Mouse (Mus musculus): ENCODE results near the gene Sf1.

Gene Sf1

DNA sequence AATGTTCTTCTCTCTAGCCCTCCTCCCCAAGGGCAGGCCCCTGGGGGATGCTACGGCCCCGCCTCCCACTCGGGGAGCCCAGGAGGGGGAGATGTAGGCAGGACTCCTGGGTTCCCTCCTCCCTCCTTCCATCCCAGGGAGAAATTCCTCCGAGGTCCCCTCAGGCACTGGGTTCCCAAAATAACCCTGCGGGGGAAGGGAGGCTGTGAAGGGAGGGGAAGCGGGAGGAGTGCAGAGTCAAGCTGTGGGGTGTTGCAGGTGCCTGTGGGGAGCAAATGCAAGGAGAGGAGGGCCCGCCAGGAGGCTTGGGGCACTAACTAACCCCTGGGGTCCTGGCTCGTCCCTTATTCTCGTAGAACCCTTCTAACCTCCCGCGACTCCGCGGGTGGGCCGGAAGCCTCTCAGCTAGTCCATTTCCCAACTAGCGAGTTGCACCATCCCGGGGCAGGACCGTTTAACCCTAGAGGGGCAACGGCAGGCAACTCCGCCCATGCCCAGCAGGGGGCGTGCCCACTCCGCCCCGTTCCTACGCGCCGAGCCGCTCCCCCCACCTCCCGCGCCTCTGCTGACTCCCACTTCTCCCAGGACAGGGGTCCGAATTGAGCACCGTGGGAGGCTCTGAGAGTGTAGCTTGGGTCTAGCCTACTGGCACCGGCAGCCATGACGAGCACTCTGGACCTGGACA, 37.8 kb downstream of the Sf1 start:
- TF ChIP-seq POU5F1 (IDR thresholded peaks at IDR 0.05; ENCODE audit: borderline replicate concordance, low read length) = no peak
- peak; percentile 27 for TF ChIP-seq CTCF (conservative IDR thresholded peaks at IDR 0.05; ENCODE audit: low read length)
- H3K36me3 ChIP-seq (ENCODE audit: insufficient read depth, low read length) = peaks cover 27% of the 10 kb centered on the region
- H3K9me3 ChIP-seq (ENCODE audit: low read length) = no peaks in the 10 kb centered on the region
- H3K4me1 ChIP-seq (replicated peaks; ENCODE audit: low read depth, low read length) = peaks cover 88% of the 10 kb centered on the region
- H3K4me3 ChIP-seq (replicated peaks; ENCODE audit: low read length) = peak overlapping the region; percentile 87
- H3K27me3 ChIP-seq (ENCODE audit: insufficient read depth, low read length) = peaks cover 46% of the 10 kb centered on the region

DNA sequence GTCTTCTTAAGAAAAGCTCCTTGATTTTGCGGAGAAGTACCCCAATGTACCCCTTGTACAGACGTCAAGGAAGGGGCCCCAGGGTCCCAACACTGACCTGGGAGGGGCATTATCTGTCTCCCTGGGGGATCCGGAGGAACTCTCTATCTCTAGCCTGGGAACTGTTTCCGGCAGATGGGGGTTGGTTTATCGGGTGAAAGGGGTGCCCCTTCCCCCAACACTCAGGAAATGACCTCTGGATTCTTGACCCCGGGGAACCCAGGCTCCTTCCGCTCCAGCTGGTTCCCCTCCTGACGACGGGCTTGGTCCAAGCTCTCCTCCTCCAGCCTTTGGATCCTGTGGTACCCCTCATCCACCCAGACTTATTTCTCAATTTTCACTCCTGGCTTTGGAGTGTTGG, 38.5 kb downstream of the Sf1 start:
- no peak for TF ChIP-seq NANOG (IDR thresholded peaks at IDR 0.05; ENCODE audit: borderline replicate concordance, low read length)
- no peak for TF ChIP-seq POU5F1 (IDR thresholded peaks at IDR 0.05; ENCODE audit: borderline replicate concordance, low read length)
- no peak for TF ChIP-seq CTCF (conservative IDR thresholded peaks at IDR 0.05; ENCODE audit: low read length)
- no peaks in the 10 kb centered on the region for H3K9me3 ChIP-seq (ENCODE audit: low read length)
- peaks cover 91% of the 10 kb centered on the region for H3K4me1 ChIP-seq (replicated peaks; ENCODE audit: low read depth, low read length)
- H3K4me3 ChIP-seq (replicated peaks; ENCODE audit: low read length) = peak overlapping the region; percentile 87
- H3K36me3 ChIP-seq (ENCODE audit: insufficient read depth, low read length) = peaks cover 33% of the 10 kb centered on the region
- peaks cover 45% of the 10 kb centered on the region for H3K27me3 ChIP-seq (ENCODE audit: insufficient read depth, low read length)

DNA sequence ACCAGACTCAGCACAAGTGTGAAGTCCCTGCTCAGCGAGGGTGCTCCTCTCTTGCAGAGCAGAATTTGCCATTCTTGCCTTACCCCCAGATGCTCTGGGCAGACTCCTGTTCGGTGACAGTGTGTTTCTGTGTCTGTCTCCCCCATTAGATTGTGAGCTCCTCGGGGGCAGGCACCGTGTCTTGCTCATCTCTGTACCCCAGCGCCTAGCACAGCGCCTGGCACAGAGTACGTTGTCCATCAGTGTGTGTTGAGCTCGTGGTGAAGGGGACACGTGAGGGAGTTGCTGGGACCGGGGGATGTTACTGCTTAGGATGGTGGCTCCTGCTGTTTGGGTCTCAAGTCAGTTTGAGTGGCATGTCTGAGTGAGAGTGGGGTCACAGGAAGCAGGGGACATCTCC, 40.4 kb downstream of the Sf1 start:
- peak overlapping the region; percentile 87 for H3K4me3 ChIP-seq (replicated peaks; ENCODE audit: low read length)
- peaks cover 38% of the 10 kb centered on the region for H3K27me3 ChIP-seq (ENCODE audit: insufficient read depth, low read length)
- peaks cover 38% of the 10 kb centered on the region for H3K36me3 ChIP-seq (ENCODE audit: insufficient read depth, low read length)
- H3K9me3 ChIP-seq (ENCODE audit: low read length) = no peaks in the 10 kb centered on the region
- peaks cover 92% of the 10 kb centered on the region for H3K4me1 ChIP-seq (replicated peaks; ENCODE audit: low read depth, low read length)
- no peak for TF ChIP-seq NANOG (IDR thresholded peaks at IDR 0.05; ENCODE audit: borderline replicate concordance, low read length)

DNA sequence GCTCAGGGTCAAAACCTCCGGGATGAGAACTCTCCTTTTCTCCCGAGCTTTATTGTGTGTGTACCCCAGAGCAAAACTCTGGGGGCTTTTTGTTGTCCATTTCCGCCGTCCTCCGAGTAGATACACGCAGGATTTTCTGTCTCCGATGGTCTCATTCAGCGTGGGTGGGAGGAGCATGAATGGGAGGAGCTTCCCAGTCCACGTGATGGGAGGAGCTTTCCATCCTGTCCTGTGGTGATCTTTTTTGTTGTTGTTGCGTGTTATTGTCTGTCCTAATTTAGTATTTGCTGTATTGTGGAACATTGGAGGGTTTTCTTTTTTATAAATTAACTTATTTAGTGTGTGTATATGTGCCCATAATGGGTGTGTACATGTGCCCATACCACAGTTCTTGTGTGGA, 41.9 kb downstream of the Sf1 start:
- H3K9me3 ChIP-seq (ENCODE audit: low read length) = no peaks in the 10 kb centered on the region
- peaks cover 99% of the 10 kb centered on the region for H3K4me1 ChIP-seq (replicated peaks; ENCODE audit: low read depth, low read length)
- peaks cover 34% of the 10 kb centered on the region for H3K27me3 ChIP-seq (ENCODE audit: insufficient read depth, low read length)
- peaks cover 47% of the 10 kb centered on the region for H3K36me3 ChIP-seq (ENCODE audit: insufficient read depth, low read length)
- peak overlapping the region; percentile 87 for H3K4me3 ChIP-seq (replicated peaks; ENCODE audit: low read length)
- TF ChIP-seq CTCF (conservative IDR thresholded peaks at IDR 0.05; ENCODE audit: low read length) (no peak), NANOG (IDR thresholded peaks at IDR 0.05; ENCODE audit: borderline replicate concordance, low read length) (no peak), POU5F1 (IDR thresholded peaks at IDR 0.05; ENCODE audit: borderline replicate concordance, low read length) (no peak)

DNA sequence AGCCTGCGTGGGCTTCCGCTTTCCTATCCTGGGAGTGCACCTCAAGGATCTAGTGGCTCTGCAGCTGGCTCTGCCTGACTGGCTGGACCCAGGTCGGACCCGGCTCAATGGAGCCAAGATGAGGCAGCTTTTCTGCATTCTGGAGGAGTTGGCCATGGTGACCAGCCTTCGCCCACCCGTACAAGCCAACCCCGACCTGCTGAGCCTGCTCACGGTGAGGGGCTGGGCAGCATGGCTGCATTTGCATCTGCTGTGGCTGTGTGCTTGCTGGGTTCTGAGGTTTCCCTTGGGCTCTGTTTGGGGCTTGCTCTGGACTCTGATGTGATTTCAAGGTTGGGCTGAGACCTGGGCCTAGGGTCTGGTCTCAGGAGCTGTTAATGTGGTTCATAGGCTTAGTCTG, 43.6 kb downstream of the Sf1 start:
- Histone ChIP-seq H3K4me3 (replicated peaks; ENCODE audit: low read length) (peak overlapping the region; percentile 72), H3K27me3 (ENCODE audit: insufficient read depth, low read length) (peaks cover 27% of the 10 kb centered on the region), H3K4me1 (replicated peaks; ENCODE audit: low read depth, low read length) (peaks cover 100% of the 10 kb centered on the region), H3K36me3 (ENCODE audit: insufficient read depth, low read length) (peaks cover 56% of the 10 kb centered on the region), H3K9me3 (ENCODE audit: low read length) (no peaks in the 10 kb centered on the region)
- TF ChIP-seq NANOG (IDR thresholded peaks at IDR 0.05; ENCODE audit: borderline replicate concordance, low read length) (no peak), CTCF (conservative IDR thresholded peaks at IDR 0.05; ENCODE audit: low read length) (no peak), POU5F1 (IDR thresholded peaks at IDR 0.05; ENCODE audit: borderline replicate concordance, low read length) (no peak)

DNA sequence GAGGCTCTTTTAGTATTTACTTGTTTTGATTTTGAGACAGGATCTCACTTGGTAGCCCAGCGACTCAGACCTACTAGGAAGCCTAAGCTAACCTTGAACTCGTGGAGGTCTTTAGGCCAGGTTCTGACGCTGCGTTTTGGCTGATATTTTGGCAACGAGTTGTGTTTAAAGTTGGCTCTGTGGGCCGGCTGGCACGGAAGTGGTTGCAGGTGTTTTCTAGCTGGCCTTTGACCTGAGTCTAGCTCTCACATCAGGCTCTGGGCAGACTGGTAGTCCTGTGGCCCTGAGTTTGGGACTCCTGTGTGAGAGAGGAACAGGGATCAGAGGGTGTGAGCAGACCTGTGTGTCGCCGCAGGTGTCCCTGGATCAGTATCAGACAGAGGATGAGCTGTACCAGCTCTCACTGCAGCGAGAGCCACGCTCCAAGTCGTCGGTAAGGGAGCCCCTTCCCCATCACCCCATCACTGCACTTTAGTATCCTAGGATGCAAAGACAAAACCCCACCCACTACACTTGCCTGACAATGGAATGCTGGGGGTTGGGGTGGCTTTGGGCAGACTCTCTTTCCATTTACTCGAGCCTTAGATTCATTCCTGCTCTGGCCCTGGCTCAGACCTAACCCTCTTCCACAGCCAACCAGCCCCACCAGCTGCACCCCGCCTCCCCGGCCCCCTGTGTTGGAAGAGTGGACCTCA, 44.5 kb downstream of the Sf1 start:
- H3K36me3 ChIP-seq (ENCODE audit: insufficient read depth, low read length) = peaks cover 48% of the 10 kb centered on the region
- peak overlapping the region; percentile 72 for H3K4me3 ChIP-seq (replicated peaks; ENCODE audit: low read length)
- peaks cover 100% of the 10 kb centered on the region for H3K4me1 ChIP-seq (replicated peaks; ENCODE audit: low read depth, low read length)
- H3K27me3 ChIP-seq (ENCODE audit: insufficient read depth, low read length) = peaks cover 19% of the 10 kb centered on the region
- H3K9me3 ChIP-seq (ENCODE audit: low read length) = no peaks in the 10 kb centered on the region
- TF ChIP-seq POU5F1 (IDR thresholded peaks at IDR 0.05; ENCODE audit: borderline replicate concordance, low read length) = no peak
- TF ChIP-seq CTCF (conservative IDR thresholded peaks at IDR 0.05; ENCODE audit: low read length) = no peak
- TF ChIP-seq NANOG (IDR thresholded peaks at IDR 0.05; ENCODE audit: borderline replicate concordance, low read length) = no peak

DNA sequence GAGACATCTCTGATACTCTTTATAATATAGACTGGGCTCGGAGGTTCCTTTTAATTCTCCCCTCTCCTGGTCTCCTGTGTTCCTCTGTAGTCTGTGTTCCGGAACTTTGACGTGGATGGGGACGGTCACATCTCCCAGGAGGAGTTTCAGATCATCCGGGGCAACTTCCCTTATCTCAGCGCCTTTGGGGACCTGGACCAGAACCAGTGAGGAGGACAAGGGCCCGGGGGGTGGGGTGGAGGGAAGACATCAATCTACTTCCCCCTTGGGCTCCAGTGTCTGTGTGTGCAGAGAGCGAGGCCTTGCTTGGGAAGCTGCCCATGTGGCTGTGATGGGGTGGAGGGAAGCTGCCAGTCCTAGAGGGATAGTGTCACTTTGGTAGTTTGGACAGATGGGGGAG, 45.3 kb downstream of the Sf1 start:
- H3K4me1 ChIP-seq (replicated peaks; ENCODE audit: low read depth, low read length) = peaks cover 100% of the 10 kb centered on the region
- H3K9me3 ChIP-seq (ENCODE audit: low read length) = no peaks in the 10 kb centered on the region
- TF ChIP-seq NANOG (IDR thresholded peaks at IDR 0.05; ENCODE audit: borderline replicate concordance, low read length) (no peak), CTCF (conservative IDR thresholded peaks at IDR 0.05; ENCODE audit: low read length) (no peak), POU5F1 (IDR thresholded peaks at IDR 0.05; ENCODE audit: borderline replicate concordance, low read length) (no peak)
- H3K27me3 ChIP-seq (ENCODE audit: insufficient read depth, low read length) = peaks cover 12% of the 10 kb centered on the region
- peak overlapping the region; percentile 72 for H3K4me3 ChIP-seq (replicated peaks; ENCODE audit: low read length)
- H3K36me3 ChIP-seq (ENCODE audit: insufficient read depth, low read length) = peaks cover 45% of the 10 kb centered on the region

DNA sequence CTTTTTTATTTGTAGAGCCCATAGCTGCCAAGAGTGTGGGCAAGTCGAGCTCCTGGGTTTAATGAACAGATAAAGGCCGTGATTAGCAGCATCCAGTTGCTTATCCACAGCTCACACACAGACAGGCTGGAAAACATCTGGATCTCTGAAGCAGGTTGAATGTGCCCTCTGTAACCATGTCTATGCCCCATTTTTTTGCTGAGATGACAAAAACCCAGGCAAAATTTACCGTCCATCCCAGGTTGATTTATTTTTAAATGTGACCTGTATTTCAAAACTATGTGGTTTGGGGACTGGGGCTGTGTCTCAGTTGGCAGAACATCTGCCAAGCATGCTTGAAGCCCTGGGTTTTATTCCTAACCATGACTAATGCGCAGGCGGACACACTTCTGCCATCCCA, 45.7 kb downstream of the Sf1 start:
- Histone ChIP-seq H3K4me3 (replicated peaks; ENCODE audit: low read length) (peak overlapping the region; percentile 72), H3K4me1 (replicated peaks; ENCODE audit: low read depth, low read length) (peaks cover 100% of the 10 kb centered on the region), H3K9me3 (ENCODE audit: low read length) (no peaks in the 10 kb centered on the region), H3K27me3 (ENCODE audit: insufficient read depth, low read length) (peaks cover 11% of the 10 kb centered on the region), H3K36me3 (ENCODE audit: insufficient read depth, low read length) (peaks cover 45% of the 10 kb centered on the region)
- TF ChIP-seq CTCF (conservative IDR thresholded peaks at IDR 0.05; ENCODE audit: low read length) = no peak

DNA sequence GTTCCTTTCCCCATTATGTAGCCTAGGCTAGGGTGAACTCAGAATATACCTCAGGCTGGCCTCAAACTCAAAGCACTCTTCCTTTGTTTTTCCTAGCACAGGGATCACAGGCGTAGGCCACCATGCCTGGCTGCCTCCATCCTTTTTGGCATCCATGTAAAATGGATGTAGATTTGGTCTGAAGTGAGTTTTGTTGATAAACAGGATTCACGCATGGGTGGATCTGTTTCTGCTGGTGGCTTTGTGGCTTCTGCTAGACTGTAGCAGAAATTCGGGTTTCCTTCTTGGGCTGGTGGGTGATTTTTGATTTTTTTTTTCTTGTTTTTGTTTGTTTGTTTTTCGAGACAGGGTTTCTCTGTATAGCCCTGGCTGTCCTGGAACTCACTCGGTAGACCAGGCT, 46.4 kb downstream of the Sf1 start:
- Histone ChIP-seq H3K4me3 (replicated peaks; ENCODE audit: low read length) (no peak overlapping the region), H3K4me1 (replicated peaks; ENCODE audit: low read depth, low read length) (peaks cover 100% of the 10 kb centered on the region), H3K9me3 (ENCODE audit: low read length) (no peaks in the 10 kb centered on the region), H3K36me3 (ENCODE audit: insufficient read depth, low read length) (peaks cover 44% of the 10 kb centered on the region), H3K27me3 (ENCODE audit: insufficient read depth, low read length) (peaks cover 8% of the 10 kb centered on the region; the same call in 1 of the 2 replicates)
- TF ChIP-seq NANOG (IDR thresholded peaks at IDR 0.05; ENCODE audit: borderline replicate concordance, low read length) (no peak), CTCF (conservative IDR thresholded peaks at IDR 0.05; ENCODE audit: low read length) (no peak), POU5F1 (IDR thresholded peaks at IDR 0.05; ENCODE audit: borderline replicate concordance, low read length) (no peak)
